Mouse (Mus musculus) hindbrain, embryonic 14.5 days (tissue): ENCODE data around the gene Slc15a4. TPM values are rescaled to one million over a fixed set of nuclear protein-coding genes. Genes with fewer than 3 reads are reported as not detected.
A peak's percentile ranks its signal among the peaks of the same experiment; 100 is the strongest.

Experiments
- ATAC-seq: fragments of 200-750 bp; cut with Nextera tagmentation; 2 replicates; pipeline ENCODE4 v1.8.0; 2017; ENCODE audit warnings: moderate number of reproducible peaks, mild to moderate bottlenecking, moderate TSS enrichment, moderate library complexity; ENCODE audit not compliant: low FRiP score
- DNase-seq: peaks from one replicate; pipeline ENCODE4 v3.0.0-alpha.2; 2015; ENCODE audit warnings: low spot score
- H3K27ac ChIP-seq: fragments of 300-500 bp; sonication (generic); 2 replicates; pipeline ENCODE4 v1.5.1; 2014; ENCODE audit warnings: mild to moderate bottlenecking, moderate library complexity
- H3K27me3 ChIP-seq: fragments of 300-500 bp; sonication (generic); 2 replicates; pipeline ENCODE4 v1.6.1; 2014; ENCODE audit warnings: mild to moderate bottlenecking, low read length, mixed read lengths; ENCODE audit not compliant: control insufficient read depth, insufficient read depth
- H3K36me3 ChIP-seq: fragments of 300-500 bp; sonication (generic); replicated peaks from 2 replicates; pipeline ENCODE4 v1.6.1; 2014; ENCODE audit not compliant: control insufficient read depth, insufficient read depth
- H3K4me1 ChIP-seq: fragments of 300-500 bp; sonication (generic); replicated peaks from 2 replicates; pipeline ENCODE4 v1.6.1; 2014; ENCODE audit warnings: antibody characterized with exemption, low read length, mixed read lengths; ENCODE audit not compliant: control insufficient read depth, insufficient read depth
- H3K4me2 ChIP-seq: fragments of 300-500 bp; sonication (generic); replicated peaks from 2 replicates; pipeline ENCODE4 v1.6.1; 2014; ENCODE audit warnings: mild to moderate bottlenecking, moderate library complexity
- H3K4me3 ChIP-seq: fragments of 300-500 bp; sonication (generic); replicated peaks from 2 replicates; pipeline ENCODE4 v1.5.1; 2014; ENCODE audit warnings: mild to moderate bottlenecking, low read length
- H3K9ac ChIP-seq: fragments of 300-500 bp; sonication (generic); 2 replicates; pipeline ENCODE4 v1.6.1; 2014
- H3K9me3 ChIP-seq: fragments of 300-500 bp; sonication (generic); 2 replicates; pipeline ENCODE4 v1.6.1; 2016; ENCODE audit warnings: low read length; ENCODE audit not compliant: control insufficient read depth
- WGBS: fragments of 180-500 bp; shearing (Covaris S2); extraction: QIAGEN DNeasy Blood & Tissue Kit; methylation state at CpG from one replicate; pipeline ENCODE4 v1.1.7; 2014; 5-methylcytosine and 5-hydroxymethylcytosine counted together
- polyA plus RNA-seq: library from polyadenylated mRNA; unstranded; fragments of >200 nt; fragmentation: Nextera tagmentation; extraction: Ambion mirVana; gene quantifications from 2 replicates; pipeline ENCODE4 v1.2.1, GENCODE M21; 2014

The Slc15a4 gene
- polyA plus RNA-seq, 1 experiment from 2014 or later = 22.2 TPM

DNA sequence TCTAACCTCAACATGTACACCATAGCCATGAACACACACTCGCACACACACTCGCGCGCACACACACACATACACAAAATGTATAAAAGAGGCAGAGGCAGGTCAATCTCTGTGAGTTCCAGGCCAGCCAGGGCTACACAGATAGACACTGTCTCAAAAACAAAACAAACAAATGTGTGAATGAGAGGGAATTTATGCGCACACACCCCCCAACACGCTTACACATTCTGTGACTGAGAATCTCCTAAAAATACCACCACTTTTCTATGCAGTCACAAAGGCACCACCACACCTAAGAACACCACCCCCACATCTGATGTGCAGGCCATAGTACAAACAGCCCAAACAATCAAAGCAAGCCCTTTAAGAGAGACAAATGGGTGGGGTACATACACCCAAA lies 20.3 kb downstream of the Slc15a4 start:
- Histone ChIP-seq H3K4me2 (no peak overlapping the region), H3K27ac (no peak overlapping the region), H3K36me3 (peaks cover 15% of the 10 kb centered on the region), H3K9me3 (no peaks in the 10 kb centered on the region), H3K4me3 (no peak overlapping the region), H3K9ac (no peak overlapping the region), H3K4me1 (peaks cover 25% of the 10 kb centered on the region), H3K27me3 (no peaks in the 10 kb centered on the region)
- DNase-seq (no peak), ATAC-seq (no peak)
- 95% methylated on average over 6 of the region's 6 CpGs for WGBS

- no peak overlapping the region for H3K9ac ChIP-seq
- H3K27me3 ChIP-seq = no peaks in the 10 kb centered on the region
- no peak overlapping the region for H3K27ac ChIP-seq
- H3K36me3 ChIP-seq = peaks cover 20% of the 10 kb centered on the region
- no peak overlapping the region for H3K4me2 ChIP-seq
- no peak overlapping the region for H3K4me3 ChIP-seq
- no peaks in the 10 kb centered on the region for H3K9me3 ChIP-seq
- DNase-seq = no peak
- 94% methylated on average over 1 of the region's 1 CpGs for WGBS
- peaks cover 25% of the 10 kb centered on the region for H3K4me1 ChIP-seq
- no peak for ATAC-seq
These were observed 20.8 kb downstream of the Slc15a4 start for GRCm38 (mm10) chr5:127611881-127612280.

DNA sequence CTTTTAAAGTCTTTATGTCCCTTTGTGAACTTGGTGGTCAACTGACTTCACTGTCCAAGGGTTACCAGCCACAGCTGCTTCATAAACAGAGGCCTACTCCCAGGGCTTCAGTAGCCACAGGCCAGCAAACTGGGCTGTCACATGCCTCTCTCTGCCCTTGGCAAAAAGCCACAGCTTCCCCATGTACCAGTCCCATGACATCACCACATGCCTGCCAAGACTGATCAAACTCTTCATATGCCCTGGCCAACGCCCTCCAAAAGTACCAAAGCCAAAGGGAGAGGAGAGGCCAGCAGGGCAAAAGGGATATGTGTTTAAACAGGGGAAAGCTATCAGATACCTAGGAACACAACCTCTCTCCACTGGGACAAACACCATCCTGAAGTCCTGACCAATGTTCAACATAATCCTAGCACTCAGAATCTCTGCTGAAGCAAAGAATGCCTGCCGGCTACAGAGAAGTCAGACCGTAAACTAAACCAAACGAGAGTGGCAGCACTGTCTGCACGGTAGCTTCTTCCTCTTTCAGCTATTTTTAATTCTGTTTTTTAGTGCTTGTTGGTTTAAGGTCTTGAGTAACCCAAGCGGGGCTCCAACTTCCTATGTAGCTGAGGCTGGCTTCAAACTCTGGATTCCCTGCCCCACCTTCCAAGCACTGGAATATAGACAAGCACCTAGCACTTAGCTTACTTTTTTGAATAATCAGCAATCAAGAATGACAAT lies 21.7 kb downstream of the Slc15a4 start:
- no peaks in the 10 kb centered on the region for H3K27me3 ChIP-seq
- no peak overlapping the region for H3K9ac ChIP-seq
- no peak overlapping the region for H3K4me3 ChIP-seq
- H3K9me3 ChIP-seq = no peaks in the 10 kb centered on the region
- DNase-seq = no peak
- no peak for ATAC-seq
- no peak overlapping the region for H3K4me2 ChIP-seq
- H3K27ac ChIP-seq = no peak overlapping the region
- H3K36me3 ChIP-seq = peaks cover 27% of the 10 kb centered on the region
- peaks cover 19% of the 10 kb centered on the region for H3K4me1 ChIP-seq
- 86% methylated on average over 6 of the region's 6 CpGs for WGBS

DNA sequence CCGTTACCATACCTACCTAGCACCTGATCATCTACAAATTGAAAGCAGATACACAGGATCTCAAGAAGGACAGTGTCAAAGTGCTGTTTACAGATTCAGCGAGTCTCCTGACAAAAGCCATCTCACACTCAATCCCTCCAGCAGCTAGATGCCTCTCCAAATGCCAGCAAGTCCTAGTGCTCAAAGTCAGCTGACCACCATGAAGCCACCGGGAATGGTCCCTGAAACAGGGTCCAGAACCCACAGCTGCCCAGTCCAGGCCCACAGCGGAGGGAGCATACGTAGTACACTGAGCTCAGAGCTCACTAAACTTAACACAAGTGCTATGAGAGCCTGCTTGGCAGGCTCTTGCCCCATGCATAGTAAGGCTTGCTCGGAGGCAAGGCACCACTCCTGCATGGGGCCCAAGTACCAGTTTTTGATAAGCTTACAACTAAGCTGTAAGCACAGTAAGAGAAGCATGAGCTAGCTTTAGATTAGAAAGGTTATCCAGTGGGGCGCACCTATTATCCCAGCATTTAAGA lies 23.4 kb downstream of the Slc15a4 start:
- 91% methylated on average over 7 of the region's 7 CpGs for WGBS
- Histone ChIP-seq H3K9me3 (no peaks in the 10 kb centered on the region), H3K4me3 (no peak overlapping the region), H3K9ac (no peak overlapping the region), H3K27me3 (no peaks in the 10 kb centered on the region), H3K27ac (no peak overlapping the region), H3K4me2 (no peak overlapping the region), H3K4me1 (peaks cover 5% of the 10 kb centered on the region; the same call in 1 of the 2 replicates), H3K36me3 (peaks cover 44% of the 10 kb centered on the region)
- ATAC-seq (no peak), DNase-seq (no peak)

GRCm38 (mm10) chr5:127607507-127607906 lies 25.2 kb downstream of the Slc15a4 start:
- ATAC-seq (no peak), DNase-seq (no peak)
- Histone ChIP-seq H3K9ac (no peak overlapping the region), H3K36me3 (peaks cover 61% of the 10 kb centered on the region), H3K4me3 (no peak overlapping the region), H3K27me3 (no peaks in the 10 kb centered on the region), H3K4me1 (0 out of 2 replicates have a peak, but pooled peaks cover 5% of the 10 kb centered on the region), H3K9me3 (no peaks in the 10 kb centered on the region), H3K4me2 (no peak overlapping the region), H3K27ac (no peak overlapping the region)
- 90% methylated on average over 2 of the region's 2 CpGs for WGBS

- Histone ChIP-seq H3K4me2 (no peak overlapping the region), H3K4me1 (no peaks in the 10 kb centered on the region), H3K9ac (no peak overlapping the region), H3K9me3 (no peaks in the 10 kb centered on the region), H3K4me3 (no peak overlapping the region), H3K36me3 (peaks cover 97% of the 10 kb centered on the region), H3K27ac (no peak overlapping the region), H3K27me3 (no peaks in the 10 kb centered on the region)
- no peak for DNase-seq
- ATAC-seq = no peak
- WGBS = 95% methylated on average over 5 of the region's 5 CpGs
These were observed 29.7 kb downstream of the Slc15a4 start for GRCm38 (mm10) chr5:127602996-127603395.

DNA sequence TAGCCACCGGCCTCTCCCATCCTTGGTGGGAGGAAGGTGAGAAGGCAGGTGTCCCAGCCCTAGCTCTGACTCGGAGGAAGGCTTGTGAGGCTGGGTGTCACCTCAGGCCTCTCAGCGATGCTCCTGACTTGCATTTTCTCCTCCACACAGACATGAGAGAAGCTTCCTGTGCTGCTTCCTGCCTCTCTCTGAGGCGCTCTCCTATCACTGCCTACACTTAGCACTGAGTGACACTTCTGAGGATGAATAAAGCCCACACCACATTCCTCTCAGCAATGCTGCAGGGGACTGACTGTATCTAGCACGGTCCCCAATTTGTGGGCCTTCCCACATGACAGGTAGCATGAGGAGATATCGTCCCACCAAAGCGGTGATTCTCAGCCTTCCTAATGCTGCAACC lies 35.8 kb downstream of the Slc15a4 start:
- no peaks in the 10 kb centered on the region for H3K9me3 ChIP-seq
- no peak overlapping the region for H3K27ac ChIP-seq
- H3K4me1 ChIP-seq = no peaks in the 10 kb centered on the region
- no peaks in the 10 kb centered on the region for H3K27me3 ChIP-seq
- no peak overlapping the region for H3K9ac ChIP-seq
- DNase-seq (no peak), ATAC-seq (no peak)
- H3K36me3 ChIP-seq = peaks cover 97% of the 10 kb centered on the region
- 97% methylated on average over 7 of the region's 7 CpGs for WGBS
- H3K4me3 ChIP-seq = no peak overlapping the region
- H3K4me2 ChIP-seq = no peak overlapping the region

GRCm38 (mm10) chr5:127595676-127596075 lies 37.0 kb downstream of the Slc15a4 start:
- no peaks in the 10 kb centered on the region for H3K9me3 ChIP-seq
- peaks cover 87% of the 10 kb centered on the region for H3K36me3 ChIP-seq
- H3K27me3 ChIP-seq = no peaks in the 10 kb centered on the region
- no peaks in the 10 kb centered on the region for H3K4me1 ChIP-seq
- no peak overlapping the region for H3K27ac ChIP-seq
- 93% methylated on average over 3 of the region's 3 CpGs for WGBS
- no peak overlapping the region for H3K4me2 ChIP-seq
- ATAC-seq (no peak), DNase-seq (no peak)
- H3K4me3 ChIP-seq = no peak overlapping the region
- H3K9ac ChIP-seq = no peak overlapping the region

- Histone ChIP-seq H3K27ac (no peak overlapping the region), H3K9me3 (no peaks in the 10 kb centered on the region), H3K4me2 (no peak overlapping the region), H3K36me3 (peaks cover 59% of the 10 kb centered on the region), H3K4me1 (no peaks in the 10 kb centered on the region), H3K27me3 (no peaks in the 10 kb centered on the region), H3K4me3 (no peak overlapping the region), H3K9ac (no peak overlapping the region)
- DNase-seq = peak; percentile 32
- WGBS = 81% methylated on average over 6 of the region's 6 CpGs
- ATAC-seq = no peak
These were observed 39.8 kb downstream of the Slc15a4 start for GRCm38 (mm10) chr5:127592854-127593253.
